Mouse (Mus musculus) megakaryocyte, embryonic 14.5 days (primary cell): Measurements from ENCODE around the gene Hspa1l. TPM values are rescaled to one million over a fixed set of nuclear protein-coding genes. Genes with fewer than 3 reads are reported as not detected.
"Not testable (repeated sequence)": the region's sequence is repeated elsewhere in the genome, so short reads cannot be mapped to it uniquely, and the experiment has no call there.

Experiments used
- H3K27me3 ChIP-seq: replicated peaks from 2 replicates; pipeline ENCODE3; 2012; ENCODE audit warnings: inconsistent platforms
- H3K36me3 ChIP-seq: replicated peaks from 2 replicates; pipeline ENCODE3; 2012; ENCODE audit warnings: low read length, inconsistent platforms, mixed read lengths
- H3K4me1 ChIP-seq: 2 replicates; pipeline ENCODE4 v1.6.1; 2012; ENCODE audit warnings: inconsistent platforms
- H3K4me3 ChIP-seq: replicated peaks from 2 replicates; pipeline ENCODE3; 2012; ENCODE audit warnings: moderate library complexity, mild to moderate bottlenecking, inconsistent platforms
- H3K9me3 ChIP-seq: 2 replicates; pipeline ENCODE4 v1.6.1; 2012; ENCODE audit warnings: inconsistent platforms
- FLI1 ChIP-seq: IDR thresholded peaks from 2 replicates; pipeline ENCODE4 v1.6.1; 2012; ENCODE audit warnings: low read length, inconsistent platforms, mixed read lengths
- GATA1 ChIP-seq: IDR thresholded peaks from 3 replicates; pipeline ENCODE4 v1.6.1; 2012; ENCODE audit warnings: mixed read lengths, low read length, inconsistent platforms, borderline replicate concordance
- polyA plus RNA-seq: library from polyadenylated mRNA; stranded (reverse); fragments of >175 nt; gene quantifications from 2 replicates; pipeline ENCODE4 v1.2.3, GENCODE M21; 2012; ENCODE audit warnings: low replicate concordance; ENCODE audit not compliant: insufficient read depth

Gene Hspa1l
- polyA plus RNA-seq, 1 experiment, result not detected

- Histone ChIP-seq H3K4me3 (peak overlapping the region; percentile 56), H3K9me3 (no peaks in the 10 kb centered on the region), H3K27me3 (no peaks in the 10 kb centered on the region), H3K4me1 (peaks cover 43% of the 10 kb centered on the region), H3K36me3 (peaks cover 41% of the 10 kb centered on the region)
- TF ChIP-seq GATA1 (no peak), FLI1 (no peak)
Measured at GRCm38 (mm10) chr17:34937960-34938505, 34.5 kb upstream of the Hspa1l start.

- no peak for TF ChIP-seq FLI1
- no peak for TF ChIP-seq GATA1
Measured at GRCm38 (mm10) chr17:34941344-34942041, 31.0 kb upstream of the Hspa1l start.

GRCm38 (mm10) chr17:34943128-34943815 is 29.2 kb upstream of the Hspa1l start:
- no peak overlapping the region for H3K4me3 ChIP-seq
- H3K4me1 ChIP-seq, result peaks cover 27% of the 10 kb centered on the region
- no peaks in the 10 kb centered on the region for H3K36me3 ChIP-seq
- peaks cover 3% of the 10 kb centered on the region for H3K27me3 ChIP-seq
- H3K9me3 ChIP-seq, result no peaks in the 10 kb centered on the region
- TF ChIP-seq FLI1 (no peak), GATA1 (no peak)

More at GRCm38 (mm10) chr17:34941344-34942041, 31.0 kb upstream of the Hspa1l start:
- no peaks in the 10 kb centered on the region for H3K9me3 ChIP-seq
- peaks cover 6% of the 10 kb centered on the region for H3K36me3 ChIP-seq
- peaks cover 31% of the 10 kb centered on the region for H3K4me1 ChIP-seq
- peaks cover 3% of the 10 kb centered on the region for H3K27me3 ChIP-seq
- H3K4me3 ChIP-seq, result peak overlapping the region; percentile 77

- Histone ChIP-seq H3K4me1 (peaks cover 21% of the 10 kb centered on the region), H3K9me3 (no peaks in the 10 kb centered on the region), H3K27me3 (peaks cover 3% of the 10 kb centered on the region), H3K36me3 (no peaks in the 10 kb centered on the region), H3K4me3 (no peak overlapping the region)
- TF ChIP-seq FLI1 (no peak), GATA1 (no peak)
Measured at GRCm38 (mm10) chr17:34944362-34944761, 28.1 kb upstream of the Hspa1l start.

GRCm38 (mm10) chr17:34946486-34947140 is 25.9 kb upstream of the Hspa1l start:
- TF ChIP-seq FLI1, result no peak
- H3K27me3 ChIP-seq, result peaks cover 3% of the 10 kb centered on the region
- H3K4me3 ChIP-seq, result no peak overlapping the region
- peaks cover 18% of the 10 kb centered on the region for H3K4me1 ChIP-seq
- no peaks in the 10 kb centered on the region for H3K9me3 ChIP-seq
- peaks cover 15% of the 10 kb centered on the region for H3K36me3 ChIP-seq

- no peak for TF ChIP-seq GATA1
- no peak for TF ChIP-seq FLI1
- no peaks in the 10 kb centered on the region for H3K9me3 ChIP-seq
- H3K36me3 ChIP-seq, result peaks cover 15% of the 10 kb centered on the region
- peaks cover 19% of the 10 kb centered on the region for H3K4me1 ChIP-seq
- H3K4me3 ChIP-seq, result no peak overlapping the region
- H3K27me3 ChIP-seq, result peaks cover 3% of the 10 kb centered on the region
Measured at GRCm38 (mm10) chr17:34947606-34948005, 24.9 kb upstream of the Hspa1l start.

GRCm38 (mm10) chr17:34948721-34949552 is 23.6 kb upstream of the Hspa1l start:
- H3K4me3 ChIP-seq, H3K27me3 ChIP-seq, H3K9me3 ChIP-seq: not testable (repeated sequence)
- peaks cover 19% of the 10 kb centered on the region for H3K4me1 ChIP-seq
- peaks cover 15% of the 10 kb centered on the region for H3K36me3 ChIP-seq

GRCm38 (mm10) chr17:34949553-34949969 is 22.9 kb upstream of the Hspa1l start:
- no peak for TF ChIP-seq FLI1
- TF ChIP-seq GATA1, result no peak
- H3K9me3 ChIP-seq, result no peaks in the 10 kb centered on the region
- H3K4me3 ChIP-seq, result no peak overlapping the region
- H3K27me3 ChIP-seq, result peaks cover 3% of the 10 kb centered on the region
- peaks cover 19% of the 10 kb centered on the region for H3K4me1 ChIP-seq
- H3K36me3 ChIP-seq, result peaks cover 15% of the 10 kb centered on the region
